Mouse (Mus musculus) gastrocnemius, adult 2 months (tissue): ENCODE results near the gene Junb. TPM values are rescaled to one million over a fixed set of nuclear protein-coding genes. Genes with fewer than 3 reads are reported as not detected.

Source experiments
- DNase-seq: peaks from one replicate; pipeline ENCODE4 v3.0.0; 2022
- H3K27ac ChIP-seq: fragments of 200-600 bp; 2 replicates; pipeline ENCODE4 v1.8.1; 2022; ENCODE audit warnings: mild to moderate bottlenecking
- H3K4me3 ChIP-seq: fragments of 200-600 bp; 2 replicates; pipeline ENCODE4 v1.8.1; 2022; ENCODE audit warnings: mild to moderate bottlenecking, moderate library complexity
- CTCF ChIP-seq: fragments of 200-600 bp; IDR thresholded peaks from 2 replicates; pipeline ENCODE4 v1.8.1; 2022; ENCODE audit warnings: antibody characterized with exemption, mild to moderate bottlenecking, moderate library complexity
- intact Hi-C: fragments of 180-260 bp; cut with DNase I; formaldehyde crosslinking; loops from one replicate; pipeline ENCODE4 v1.15.1; 2025
- microRNA-seq: library from miRNA; unstranded; fragments of <30 nt; microRNA quantifications from one replicate; pipeline ENCODE4 v1.2.0, GENCODE M21; 2021
- total RNA-seq, 2 experiments: library from RNA; stranded (reverse); gene quantifications; 2 replicates each; pipeline ENCODE4 v1.2.3; 2021

The Junb gene
- total RNA-seq, 2 experiments from 2014 or later: 5.7 to 10.1 TPM

GRCm38 (mm10) chr8:84943699-84944098 lies 34.8 kb downstream of the Junb start:
- Histone ChIP-seq H3K27ac (no peak overlapping the region), H3K4me3 (no peak overlapping the region)
- DNase-seq: no peak
- TF ChIP-seq CTCF: no peak
- intact Hi-C loops: no loop called here

GRCm38 (mm10) chr8:84937620-84938485 lies 40.7 kb downstream of the Junb start:
- TF ChIP-seq CTCF: no peak
- H3K27ac ChIP-seq: no peak overlapping the region
- peak overlapping the region; percentile 66; the same call in 1 of the 2 replicates for H3K4me3 ChIP-seq
- no peak for DNase-seq
- intact Hi-C loops: no loop called here

DNA sequence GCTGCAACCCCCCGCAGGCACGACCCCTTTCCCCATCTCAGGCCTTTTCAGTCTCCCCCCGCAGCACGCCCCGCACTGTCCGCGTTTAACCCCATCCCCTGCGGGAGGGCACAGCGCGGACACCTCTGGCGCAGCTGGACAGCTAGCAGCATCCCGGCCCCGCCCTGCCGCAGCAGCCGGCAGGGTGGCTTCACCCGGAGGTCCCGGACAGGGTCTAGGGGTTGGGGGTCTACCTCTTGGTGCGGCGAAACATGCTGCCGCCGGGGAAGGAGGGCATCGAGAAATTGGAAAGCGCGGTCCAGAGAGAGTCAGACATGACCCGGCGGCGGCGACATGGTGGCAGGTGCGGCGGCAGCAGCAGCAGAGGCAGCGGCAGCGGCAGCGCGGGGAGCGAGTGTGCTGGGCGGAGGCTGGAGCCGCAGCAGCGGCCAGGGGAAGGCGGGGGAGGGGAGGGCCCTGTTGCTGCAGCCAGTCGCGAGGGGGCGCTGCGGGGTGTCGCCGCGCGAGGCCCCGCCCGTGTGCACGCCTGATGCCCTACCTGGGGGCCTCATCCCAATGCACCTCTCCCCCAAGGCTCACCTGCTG lies 41.5 kb downstream of the Junb start, which contains the start of gene Mast1:
Gene Mast1, minus strand, starts transcription at position 398 of the 585 bp plus-strand sequence.
- intact Hi-C loops: no loop called here
- peak; percentile 81 for TF ChIP-seq CTCF
- Histone ChIP-seq H3K27ac (no peak within 1 kb of the TSS), H3K4me3 (peak within 1 kb of the TSS; percentile 66)
- DNase-seq: peak; percentile 77

- Histone ChIP-seq H3K27ac (no peak overlapping the region), H3K4me3 (peak overlapping the region; percentile 66; the same call in 1 of the 2 replicates)
- DNase-seq: no peak
- intact Hi-C loops: no loop called here
- no peak for TF ChIP-seq CTCF
Observed at GRCm38 (mm10) chr8:84936041-84936961, 42.2 kb downstream of the Junb start.

DNA sequence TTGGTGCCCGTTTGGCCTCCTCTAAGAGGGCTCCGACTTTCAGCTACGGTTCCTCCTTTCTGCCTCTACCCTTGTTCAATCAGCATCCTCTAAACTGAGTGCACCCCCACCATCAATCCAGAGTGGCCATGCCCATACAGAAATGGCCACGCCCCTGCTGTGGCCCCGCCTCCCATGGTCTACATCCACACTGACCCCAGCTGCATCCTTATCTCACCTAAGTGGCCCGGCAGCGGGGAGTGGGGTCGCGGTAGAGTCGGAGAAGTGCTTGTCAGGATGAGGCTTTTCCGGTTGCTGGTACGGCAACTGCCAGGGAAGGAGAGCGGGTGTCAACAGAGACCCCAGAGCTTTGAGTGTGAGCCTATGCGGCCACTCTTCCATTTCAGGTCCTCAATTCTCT lies 43.0 kb downstream of the Junb start:
- intact Hi-C loops: no loop called here
- no peak overlapping the region for H3K27ac ChIP-seq
- no peak for TF ChIP-seq CTCF
- DNase-seq: no peak
- no peak overlapping the region for H3K4me3 ChIP-seq

DNA sequence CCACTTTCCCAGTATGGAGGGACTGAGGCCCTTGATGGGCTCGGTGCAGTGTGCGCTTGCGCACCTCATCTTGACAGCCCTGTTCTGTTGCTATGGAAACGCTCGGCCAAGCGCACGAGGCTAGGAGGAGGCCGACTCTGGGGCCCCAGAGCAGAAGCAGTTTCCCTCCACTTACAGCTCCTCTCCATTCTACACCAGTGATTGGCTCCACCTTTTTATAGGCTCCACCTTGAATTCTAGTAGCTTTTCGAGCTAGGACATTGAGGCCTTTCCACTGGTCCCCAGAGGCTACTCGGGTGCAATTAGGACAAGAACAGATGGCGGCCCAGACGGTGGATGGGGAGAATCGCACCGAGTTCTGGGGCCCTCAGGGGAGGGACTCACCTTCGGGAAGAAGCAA lies 43.7 kb downstream of the Junb start:
- intact Hi-C loops: no loop called here
- no peak for TF ChIP-seq CTCF
- H3K27ac ChIP-seq: no peak overlapping the region
- H3K4me3 ChIP-seq: no peak overlapping the region
- no peak for DNase-seq

DNA sequence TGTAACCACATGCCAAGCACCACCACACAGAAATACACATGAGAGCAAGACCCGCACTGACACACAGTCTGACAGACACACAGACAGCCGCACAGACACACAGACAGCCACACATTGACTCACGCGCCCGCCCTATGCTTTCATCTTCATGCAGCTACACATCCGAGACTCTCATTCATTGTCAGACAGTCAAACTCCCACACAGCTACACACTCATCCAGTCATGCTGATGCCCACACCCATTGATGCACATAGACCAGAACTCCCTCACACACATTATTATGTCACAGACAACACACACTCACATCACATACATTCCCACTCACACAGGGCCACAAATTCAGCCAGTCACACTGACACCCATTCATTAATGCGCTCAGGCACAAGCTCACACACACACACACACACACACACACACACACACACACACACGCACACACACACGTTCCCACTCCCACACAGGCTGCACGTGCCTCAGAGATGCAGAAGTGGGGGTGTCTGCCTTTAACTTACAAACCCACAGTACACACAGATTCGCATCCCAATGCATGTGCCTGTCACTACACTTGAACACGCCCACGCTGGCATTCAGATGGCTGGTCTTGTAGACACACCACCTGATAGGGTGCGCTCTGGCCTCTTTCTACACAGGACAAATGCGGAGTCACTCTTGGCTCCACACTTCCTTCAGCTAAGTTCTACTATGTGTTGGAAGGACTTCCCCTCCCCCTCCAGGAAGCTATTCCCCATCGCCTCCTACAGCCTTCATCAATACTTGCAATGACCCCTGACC lies 44.6 kb downstream of the Junb start:
- intact Hi-C loops: no loop called here
- DNase-seq: no peak
- no peak overlapping the region for H3K27ac ChIP-seq
- no peak for TF ChIP-seq CTCF
- no peak overlapping the region for H3K4me3 ChIP-seq

GRCm38 (mm10) chr8:84930582-84930981 lies 47.9 kb downstream of the Junb start:
- intact Hi-C loops: no loop called here

DNA sequence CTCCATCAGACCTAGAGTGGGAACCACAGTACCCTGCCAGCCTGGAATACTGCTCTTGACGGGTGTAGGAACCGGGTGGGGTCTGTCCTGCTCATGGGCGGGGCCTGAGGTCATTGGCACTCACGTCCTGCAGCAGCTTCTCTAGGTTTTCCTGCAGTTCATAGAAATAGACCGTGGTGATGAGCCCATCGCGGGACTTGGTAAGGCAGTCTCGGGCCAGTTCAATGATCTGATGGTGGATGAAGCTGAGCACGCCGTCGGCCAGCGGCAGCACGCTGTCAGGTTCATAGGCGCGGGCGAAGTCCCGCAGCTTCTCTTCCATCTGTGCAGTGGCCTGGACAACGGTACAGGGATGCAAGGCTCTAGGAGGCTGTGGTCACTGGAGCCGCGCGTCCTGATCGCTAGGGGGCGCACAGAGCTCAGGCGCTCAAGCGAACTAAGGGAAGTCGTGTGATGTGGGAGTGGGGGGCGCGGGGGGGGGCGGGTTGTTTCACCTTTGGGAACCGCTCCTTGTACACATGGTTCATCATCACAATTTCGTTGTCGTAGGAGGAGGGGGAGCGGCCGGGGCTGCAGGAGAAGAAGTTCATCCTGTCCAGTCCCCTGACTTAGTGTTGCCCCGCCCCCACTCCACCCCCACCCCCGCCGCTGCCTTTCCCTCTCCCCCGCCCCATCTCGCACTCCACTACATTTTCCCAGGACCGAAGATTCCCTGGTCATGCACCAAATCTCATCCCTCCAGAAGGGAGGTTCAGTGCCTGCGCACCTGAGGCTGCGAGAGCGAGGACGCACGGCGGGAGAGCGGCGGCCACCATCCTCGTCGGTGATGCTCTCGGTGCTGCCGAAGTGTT lies 49.8 kb downstream of the Junb start:
- TF ChIP-seq CTCF: peak; percentile 77
- Histone ChIP-seq H3K27ac (no peak overlapping the region), H3K4me3 (peak overlapping the region; percentile 48)
- intact Hi-C loops: loop anchor here (2.0 kb wide), 1 partner anchor 28 kb away; no protein-coding TSS in a partner anchor
- peak; percentile 76 for DNase-seq

More at GRCm38 (mm10) chr8:84930582-84930981, 47.9 kb downstream of the Junb start:
- no peak for TF ChIP-seq CTCF
- H3K27ac ChIP-seq: no peak overlapping the region
- no peak for DNase-seq
- H3K4me3 ChIP-seq: no peak overlapping the region

GRCm38 (mm10) chr8:84927513-84927912 lies 51.0 kb downstream of the Junb start:
- intact Hi-C loops: no loop called here
- H3K4me3 ChIP-seq: no peak overlapping the region
- TF ChIP-seq CTCF: no peak
- no peak overlapping the region for H3K27ac ChIP-seq
- DNase-seq: no peak

- H3K27ac ChIP-seq: no peak overlapping the region
- intact Hi-C loops: no loop called here
Observed at GRCm38 (mm10) chr8:84925557-84925956, 53.0 kb downstream of the Junb start.

More at GRCm38 (mm10) chr8:84925557-84925956, 53.0 kb downstream of the Junb start:
- no peak for TF ChIP-seq CTCF
- H3K4me3 ChIP-seq: no peak overlapping the region
- no peak for DNase-seq

Small RNA genes within 50 kb of the gene (microRNA-seq; reads per million reads assigned to microRNA genes)
- gene Gm24197: not detected

Other genes with a start within 250 kb of the Junb start
- 100 to 1,000 TPM; 465 to 558 TPM for gene Nfix, start 178.4 kb downstream of the Junb start, total RNA-seq
- 10 to 100 TPM; 10.2 to 14.3 TPM for gene Dand5, start 155.9 kb downstream of the Junb start, total RNA-seq
- gene Gadd45gip1, start 147.2 kb downstream of the Junb start, total RNA-seq: 10 to 100 TPM; 16.2 to 30.4 TPM
- 100 to 1,000 TPM; 159 to 172 TPM for gene Rad23a, start 138.1 kb downstream of the Junb start, total RNA-seq
- gene Calr, start 131.8 kb downstream of the Junb start, total RNA-seq: 100 to 1,000 TPM; 149 to 205 TPM
- gene Farsa, start 121.7 kb downstream of the Junb start, total RNA-seq: 10 to 100 TPM; 23.8 to 24.9 TPM
- gene Syce2, start 106.6 kb downstream of the Junb start, total RNA-seq: 1 to 10 TPM; 1.2 to 1.8 TPM
- 10 to 100 TPM; 33.9 to 51.1 TPM for gene Gcdh, start 84.8 kb downstream of the Junb start, total RNA-seq
- gene Klf1, start 76.8 kb downstream of the Junb start, total RNA-seq: not detected
- gene Dnase2a, start 70.2 kb downstream of the Junb start, total RNA-seq: 1 to 10 TPM; 4.0 to 8.4 TPM
- gene Mast1, start 41.4 kb downstream of the Junb start, total RNA-seq: under 1 TPM in 1 of 2 experiments, not detected in 1; 0.17 TPM
- gene Rtbdn, start 31.7 kb downstream of the Junb start, total RNA-seq: not detected
- not detected for gene Gm49661, start 9.3 kb downstream of the Junb start, total RNA-seq
- 100 to 1,000 TPM; 151 to 245 TPM for gene Prdx2, start 9.1 kb downstream of the Junb start, total RNA-seq
- 10 to 100 TPM; 22.1 to 25.9 TPM for gene Rnaseh2a, start 9.0 kb downstream of the Junb start, total RNA-seq
- gene Hook2, start 11.9 kb upstream of the Junb start, total RNA-seq: 1 to 10 TPM; 1.4 to 2.0 TPM
- not detected for gene Best2, start 35.8 kb upstream of the Junb start, total RNA-seq
- 10 to 100 TPM; 50.6 to 58.0 TPM for gene Asna1, start 46.6 kb upstream of the Junb start, total RNA-seq
- 10 to 100 TPM; 71.9 to 72.4 TPM for gene Trir, start 48.1 kb upstream of the Junb start, total RNA-seq
- 10 to 100 TPM; 29.9 to 33.4 TPM for gene Tnpo2, start 58.2 kb upstream of the Junb start, total RNA-seq
- 1 to 10 TPM; 1.4 to 1.5 TPM for gene Fbxw9, start 81.3 kb upstream of the Junb start, total RNA-seq
- gene Gm5741, start 89.3 kb upstream of the Junb start, total RNA-seq: not detected
- 10 to 100 TPM; 27.0 to 28.2 TPM for gene Dhps, start 93.0 kb upstream of the Junb start, total RNA-seq
- 10 to 100 TPM; 44.2 to 44.9 TPM for gene Wdr83os, start 102.0 kb upstream of the Junb start, total RNA-seq
- gene Wdr83, start 102.6 kb upstream of the Junb start, total RNA-seq: 10 to 100 TPM; 16.5 to 17.2 TPM
- 10 to 100 TPM in 1 of 2 experiments, 1 to 10 TPM in 1; 8.1 to 10.3 TPM for gene Man2b1, start 104.6 kb upstream of the Junb start, total RNA-seq
- gene Zfp791, start 144.4 kb upstream of the Junb start, total RNA-seq: 1 to 10 TPM in 1 of 2 experiments, under 1 TPM in 1; 0.84 to 1.2 TPM
- gene Cks1brt, start 173.2 kb upstream of the Junb start, total RNA-seq: not detected
- not detected for gene Olfr371, start 247.3 kb upstream of the Junb start, total RNA-seq